Mouse (Mus musculus) ES-Bruce4 (cell line): ENCODE measurements around the gene Wfdc5. TPM values are rescaled to one million over a fixed set of nuclear protein-coding genes. Genes with fewer than 3 reads are reported as not detected.

Source experiments
- H3K27ac ChIP-seq: 2 replicates; pipeline ENCODE4 v1.5.1; 2012; ENCODE audit warnings: low read length, inconsistent platforms; ENCODE audit not compliant: insufficient read depth
- H3K27me3 ChIP-seq: 2 replicates; pipeline ENCODE4 v1.6.1; 2012; ENCODE audit warnings: mild to moderate bottlenecking, low read length, inconsistent platforms; ENCODE audit not compliant: control insufficient read depth, poor library complexity, insufficient read depth, severe bottlenecking
- H3K36me3 ChIP-seq: 2 replicates; pipeline ENCODE4 v1.6.1; 2012; ENCODE audit warnings: inconsistent platforms, mild to moderate bottlenecking, low read length, moderate library complexity; ENCODE audit not compliant: control insufficient read depth, poor library complexity, insufficient read depth, severe bottlenecking
- H3K4me1 ChIP-seq: one replicate; pipeline ENCODE4 v1.8.1; 2011; ENCODE audit warnings: low read length; ENCODE audit not compliant: control insufficient read depth, insufficient read depth
- H3K4me3 ChIP-seq: 2 replicates; pipeline ENCODE4 v1.5.1; 2011; ENCODE audit warnings: low read depth, mild to moderate bottlenecking, low read length
- H3K9ac ChIP-seq: 2 replicates; pipeline ENCODE4 v1.6.1; 2012; ENCODE audit warnings: low read depth, mild to moderate bottlenecking, inconsistent platforms; ENCODE audit not compliant: poor library complexity, severe bottlenecking
- H3K9me3 ChIP-seq: replicated peaks from 2 replicates; pipeline ENCODE4 v1.6.1; 2012; ENCODE audit warnings: mild to moderate bottlenecking, low read length, inconsistent platforms; ENCODE audit not compliant: control insufficient read depth, poor library complexity, insufficient read depth, severe bottlenecking
- CTCF ChIP-seq: IDR thresholded peaks from one replicate; pipeline ENCODE4 v1.8.1; 2011; ENCODE audit warnings: low read depth, low read length
- EP300 ChIP-seq: IDR thresholded peaks from 2 replicates; pipeline ENCODE4 v1.6.1; 2011; ENCODE audit warnings: low read depth, low read length; ENCODE audit not compliant: insufficient read depth
- POLR2A ChIP-seq: IDR thresholded peaks from one replicate; pipeline ENCODE4 v1.8.1; 2011; ENCODE audit warnings: low read length; ENCODE audit not compliant: insufficient read depth
- polyA plus RNA-seq: library from polyadenylated mRNA; stranded (reverse); fragments of >200 nt; gene quantifications from 2 replicates; pipeline ENCODE4 v1.2.4, GENCODE M21; 2011; ENCODE audit warnings: low read depth; ENCODE audit not compliant: missing spikeins, insufficient read depth, insufficient read length

Gene Wfdc5
- polyA plus RNA-seq, 1 experiment, result not detected

DNA sequence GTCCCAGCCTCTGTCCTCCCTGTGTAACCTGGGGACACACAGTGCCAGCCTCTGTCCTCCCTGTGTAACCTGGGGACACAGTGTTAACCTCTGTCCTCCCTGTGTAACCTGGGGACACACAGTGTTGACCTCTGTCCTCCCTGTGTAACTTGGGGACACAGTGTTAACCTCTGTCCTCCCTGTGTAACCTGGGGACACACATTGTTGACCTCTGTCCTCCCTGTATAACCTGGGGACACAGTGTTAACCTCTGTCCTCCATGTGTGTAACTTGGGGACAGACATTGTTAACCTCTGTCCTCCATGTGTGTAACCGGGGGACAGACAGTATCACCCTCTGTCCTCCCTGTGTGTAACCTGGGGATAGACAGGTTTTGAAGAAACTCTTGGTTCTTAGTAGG is 51.0 kb downstream of the Wfdc5 start:
- Histone ChIP-seq H3K4me3 (no peak overlapping the region), H3K27me3 (no peaks in the 10 kb centered on the region), H3K27ac (no peak overlapping the region), H3K9me3 (no peaks in the 10 kb centered on the region), H3K4me1 (no peaks in the 10 kb centered on the region), H3K9ac (no peak overlapping the region), H3K36me3 (peaks cover 11% of the 10 kb centered on the region; the same call in 1 of the 2 replicates)
- TF ChIP-seq EP300 (no peak), POLR2A (no peak), CTCF (no peak)

DNA sequence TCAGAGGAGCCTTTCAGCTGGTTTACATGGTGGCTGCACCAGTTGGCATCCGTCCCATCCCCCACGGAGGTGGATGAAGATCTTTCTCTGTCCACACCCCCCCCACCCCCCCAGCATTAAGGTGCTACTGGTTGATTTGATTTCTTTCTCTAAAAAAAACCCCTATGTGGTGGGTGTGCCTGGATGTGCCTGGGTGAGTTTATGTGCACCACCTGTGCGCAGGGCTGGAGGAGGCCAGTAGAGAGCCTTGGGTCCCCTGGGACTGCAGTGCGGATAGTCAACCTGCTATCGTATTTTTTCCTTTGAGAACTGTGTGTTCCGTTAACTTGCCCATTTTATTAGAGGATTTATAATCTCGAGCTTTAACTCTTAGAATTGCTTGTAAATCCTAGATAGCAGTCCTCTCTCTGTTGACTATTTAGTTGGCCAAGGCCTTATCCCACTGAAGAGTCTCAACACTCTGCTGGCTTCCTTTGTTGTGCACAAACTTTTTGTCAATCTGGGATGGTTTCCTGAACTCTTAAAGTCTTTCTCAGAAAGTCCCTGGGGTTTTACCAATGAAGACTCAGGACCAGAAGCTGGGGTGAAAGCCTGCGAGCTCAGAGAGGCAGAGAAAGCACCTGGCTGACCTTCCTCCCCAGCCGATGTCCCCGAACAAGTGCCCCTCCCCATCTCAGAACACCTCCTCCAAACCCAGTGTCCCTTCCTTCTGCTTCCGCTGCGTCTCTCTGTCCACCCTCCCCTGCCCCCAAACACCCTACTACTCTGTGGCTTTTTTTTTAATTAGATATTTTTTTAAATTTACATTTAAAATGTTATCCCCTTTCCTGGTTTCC is 53.7 kb downstream of the Wfdc5 start:
- Histone ChIP-seq H3K9ac (no peak overlapping the region), H3K27ac (no peak overlapping the region), H3K4me1 (no peaks in the 10 kb centered on the region), H3K36me3 (peaks cover 14% of the 10 kb centered on the region), H3K27me3 (no peaks in the 10 kb centered on the region), H3K9me3 (no peaks in the 10 kb centered on the region), H3K4me3 (no peak overlapping the region)
- no peak for TF ChIP-seq EP300
- TF ChIP-seq CTCF, result no peak
- no peak for TF ChIP-seq POLR2A

DNA sequence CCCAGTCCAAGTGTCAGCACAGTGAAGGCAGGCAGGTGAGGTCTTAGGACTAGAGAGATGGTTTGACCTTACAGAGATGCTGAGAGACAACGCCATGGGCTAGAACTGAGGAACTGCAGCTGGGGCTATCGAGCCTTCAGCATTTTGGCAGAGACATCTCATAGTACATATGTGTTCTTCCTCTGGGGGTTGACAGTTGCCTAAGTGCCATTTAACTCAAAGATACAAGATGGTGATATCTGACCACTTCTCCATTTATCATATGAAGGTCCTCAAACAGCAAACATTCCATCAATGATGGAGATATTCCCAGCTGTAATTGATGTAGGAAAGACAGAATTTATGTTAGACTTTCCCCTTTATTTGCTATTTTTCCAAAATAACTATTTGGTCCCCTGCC is 55.2 kb downstream of the Wfdc5 start:
- Histone ChIP-seq H3K36me3 (peaks cover 13% of the 10 kb centered on the region), H3K27ac (no peak overlapping the region), H3K9ac (no peak overlapping the region), H3K4me3 (no peak overlapping the region), H3K9me3 (no peaks in the 10 kb centered on the region), H3K4me1 (no peaks in the 10 kb centered on the region), H3K27me3 (no peaks in the 10 kb centered on the region)
- TF ChIP-seq CTCF (no peak), EP300 (no peak), POLR2A (no peak)

DNA sequence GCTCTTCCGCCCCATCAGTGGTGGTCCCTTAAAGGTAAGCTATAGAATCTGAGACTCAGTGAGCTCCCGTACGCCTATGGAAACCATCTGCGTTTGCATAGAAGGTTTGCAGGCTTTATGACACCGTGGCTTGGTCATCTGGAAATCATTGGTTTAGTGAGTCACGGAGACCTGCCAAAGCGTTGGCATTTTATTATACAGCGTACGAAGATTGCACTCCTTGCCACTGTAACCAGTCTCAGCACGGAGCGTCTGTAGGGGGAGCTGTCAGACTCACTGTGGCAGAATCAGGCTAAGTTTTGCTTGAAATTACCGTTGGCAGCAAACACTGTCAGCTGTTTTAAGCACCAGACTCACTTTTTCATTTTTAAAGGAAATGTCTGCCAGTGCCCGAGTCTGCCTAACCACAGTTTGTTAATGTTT is 56.0 kb downstream of the Wfdc5 start:
- Histone ChIP-seq H3K4me3 (no peak overlapping the region), H3K9me3 (no peaks in the 10 kb centered on the region), H3K27me3 (no peaks in the 10 kb centered on the region), H3K36me3 (peaks cover 15% of the 10 kb centered on the region), H3K4me1 (no peaks in the 10 kb centered on the region), H3K9ac (no peak overlapping the region), H3K27ac (no peak overlapping the region)
- no peak for TF ChIP-seq EP300
- TF ChIP-seq CTCF, result peak; percentile 58

Other genes starting within 250 kb of the Wfdc5 start
- 132 and 137 TPM in 2 replicates for gene Ywhab, start 187.8 kb downstream of the Wfdc5 start, polyA plus RNA-seq
- 2.5 and 4.2 TPM in 2 replicates for gene Pabpc1l, start 157.3 kb downstream of the Wfdc5 start, polyA plus RNA-seq
- 59.9 and 74.8 TPM in 2 replicates for gene Stk4, start 112.4 kb downstream of the Wfdc5 start, polyA plus RNA-seq
- 90.0 and 91.0 TPM in 2 replicates for gene Tomm34, start 111.6 kb downstream of the Wfdc5 start, polyA plus RNA-seq
- 0.22 and 0.24 TPM in 2 replicates for gene Kcns1, start 11.6 kb downstream of the Wfdc5 start, polyA plus RNA-seq
- gene Wfdc12, start 7.9 kb upstream of the Wfdc5 start, polyA plus RNA-seq, result not detected in 2 replicates
- gene Wfdc15a, start 17.4 kb upstream of the Wfdc5 start, polyA plus RNA-seq, result not detected in 2 replicates
- not detected in 2 replicates for gene Wfdc15b, start 38.9 kb upstream of the Wfdc5 start, polyA plus RNA-seq
- not detected in 2 replicates for gene Svs2, start 55.7 kb upstream of the Wfdc5 start, polyA plus RNA-seq
- not detected in 2 replicates for gene Svs3b, start 73.9 kb upstream of the Wfdc5 start, polyA plus RNA-seq
- not detected in 2 replicates for gene Svs4, start 95.7 kb upstream of the Wfdc5 start, polyA plus RNA-seq
- gene Svs3a, start 106.5 kb upstream of the Wfdc5 start, polyA plus RNA-seq, result not detected in 2 replicates
- not detected in 2 replicates for gene Svs6, start 134.0 kb upstream of the Wfdc5 start, polyA plus RNA-seq
- gene Svs5, start 150.0 kb upstream of the Wfdc5 start, polyA plus RNA-seq, result not detected in 2 replicates
- 1.6 and 1.8 TPM in 2 replicates for gene Slpi, start 206.4 kb upstream of the Wfdc5 start, polyA plus RNA-seq
- not detected in 2 replicates for gene Rbpjl, start 220.4 kb upstream of the Wfdc5 start, polyA plus RNA-seq
- 0.93 and 1.7 TPM in 2 replicates for gene Matn4, start 222.4 kb upstream of the Wfdc5 start, polyA plus RNA-seq